Mouse (Mus musculus): ENCODE results near the gene Nrxn2. TPM values are rescaled to one million over a fixed set of nuclear protein-coding genes. Genes with fewer than 3 reads are reported as not detected.

The Nrxn2 gene
- polyA plus RNA-seq, 1 experiment from 2014 or later = 5.0 TPM

- no peak overlapping the region for H3K4me2 ChIP-seq (ENCODE audit: low read depth, low read length)
- no peaks in the 10 kb centered on the region for H3K27me3 ChIP-seq (ENCODE audit: control insufficient read depth, insufficient read depth, low read length)
- H3K9me3 ChIP-seq (replicated peaks; ENCODE audit: control insufficient read depth, low read length) = no peaks in the 10 kb centered on the region
- H3K9ac ChIP-seq (replicated peaks; ENCODE audit: low read length) = no peak overlapping the region
- WGBS = 61% methylated on average over 4 of the region's 4 CpGs
- H3K36me3 ChIP-seq (replicated peaks; ENCODE audit: control insufficient read depth, insufficient read depth, low read depth, low read length) = no peaks in the 10 kb centered on the region
- H3K4me1 ChIP-seq (ENCODE audit: control insufficient read depth, insufficient read depth, low read length) = no peaks in the 10 kb centered on the region
- DNase-seq (ENCODE audit: low spot score) (no peak), ATAC-seq (replicated peaks; ENCODE audit: insufficient number of reproducible peaks, low FRiP score, low TSS enrichment, low read depth) (no peak)
- H3K4me3 ChIP-seq (ENCODE audit: low read depth, low read length) = no peak overlapping the region
- H3K27ac ChIP-seq (replicated peaks; ENCODE audit: low read depth, low read length) = no peak overlapping the region
Measured at GRCm38 (mm10) chr19:6559576-6559975, 141.0 kb downstream of the Nrxn2 start.

- Histone ChIP-seq H3K27ac (replicated peaks; ENCODE audit: low read depth, low read length) (no peak overlapping the region), H3K9ac (replicated peaks; ENCODE audit: low read length) (no peak overlapping the region), H3K4me1 (ENCODE audit: control insufficient read depth, insufficient read depth, low read length) (no peaks in the 10 kb centered on the region), H3K4me3 (ENCODE audit: low read depth, low read length) (no peak overlapping the region), H3K27me3 (ENCODE audit: control insufficient read depth, insufficient read depth, low read length) (no peaks in the 10 kb centered on the region), H3K4me2 (ENCODE audit: low read depth, low read length) (no peak overlapping the region), H3K9me3 (replicated peaks; ENCODE audit: control insufficient read depth, low read length) (no peaks in the 10 kb centered on the region), H3K36me3 (replicated peaks; ENCODE audit: control insufficient read depth, insufficient read depth, low read depth, low read length) (no peaks in the 10 kb centered on the region)
- WGBS = 80% methylated on average over 7 of the region's 7 CpGs
- ATAC-seq (replicated peaks; ENCODE audit: insufficient number of reproducible peaks, low FRiP score, low TSS enrichment, low read depth) (no peak), DNase-seq (ENCODE audit: low spot score) (no peak)
Measured at GRCm38 (mm10) chr19:6560246-6560815, 141.8 kb downstream of the Nrxn2 start.

- DNase-seq (ENCODE audit: low spot score) = no peak
- no peak overlapping the region for H3K4me2 ChIP-seq (ENCODE audit: low read depth, low read length)
- 92% methylated on average over 6 of the region's 6 CpGs for WGBS
Measured at GRCm38 (mm10) chr19:6565136-6565535, 146.6 kb downstream of the Nrxn2 start.

GRCm38 (mm10) chr19:6566450-6566849, 147.9 kb downstream of the Nrxn2 start:
- Histone ChIP-seq H3K36me3 (replicated peaks; ENCODE audit: control insufficient read depth, insufficient read depth, low read depth, low read length) (no peaks in the 10 kb centered on the region), H3K27ac (replicated peaks; ENCODE audit: low read depth, low read length) (no peak overlapping the region), H3K4me3 (ENCODE audit: low read depth, low read length) (no peak overlapping the region), H3K9me3 (replicated peaks; ENCODE audit: control insufficient read depth, low read length) (no peaks in the 10 kb centered on the region), H3K4me2 (ENCODE audit: low read depth, low read length) (no peak overlapping the region), H3K9ac (replicated peaks; ENCODE audit: low read length) (no peak overlapping the region), H3K4me1 (ENCODE audit: control insufficient read depth, insufficient read depth, low read length) (no peaks in the 10 kb centered on the region), H3K27me3 (ENCODE audit: control insufficient read depth, insufficient read depth, low read length) (no peaks in the 10 kb centered on the region)
- no peak for DNase-seq (ENCODE audit: low spot score)
- 89% methylated on average over 2 of the region's 2 CpGs for WGBS
- no peak for ATAC-seq (replicated peaks; ENCODE audit: insufficient number of reproducible peaks, low FRiP score, low TSS enrichment, low read depth)

More at GRCm38 (mm10) chr19:6565136-6565535, 146.6 kb downstream of the Nrxn2 start:
- Histone ChIP-seq H3K9me3 (replicated peaks; ENCODE audit: control insufficient read depth, low read length) (no peaks in the 10 kb centered on the region), H3K4me1 (ENCODE audit: control insufficient read depth, insufficient read depth, low read length) (no peaks in the 10 kb centered on the region), H3K4me3 (ENCODE audit: low read depth, low read length) (no peak overlapping the region), H3K27me3 (ENCODE audit: control insufficient read depth, insufficient read depth, low read length) (no peaks in the 10 kb centered on the region), H3K36me3 (replicated peaks; ENCODE audit: control insufficient read depth, insufficient read depth, low read depth, low read length) (no peaks in the 10 kb centered on the region), H3K27ac (replicated peaks; ENCODE audit: low read depth, low read length) (no peak overlapping the region), H3K9ac (replicated peaks; ENCODE audit: low read length) (no peak overlapping the region)
- ATAC-seq (replicated peaks; ENCODE audit: insufficient number of reproducible peaks, low FRiP score, low TSS enrichment, low read depth) = no peak

GRCm38 (mm10) chr19:6569021-6569420, 150.5 kb downstream of the Nrxn2 start:
- H3K27me3 ChIP-seq (ENCODE audit: control insufficient read depth, insufficient read depth, low read length) = no peaks in the 10 kb centered on the region; the same call in 1 of the 2 replicates
- H3K36me3 ChIP-seq (replicated peaks; ENCODE audit: control insufficient read depth, insufficient read depth, low read depth, low read length) = no peaks in the 10 kb centered on the region
- H3K27ac ChIP-seq (replicated peaks; ENCODE audit: low read depth, low read length) = no peak overlapping the region
- H3K9ac ChIP-seq (replicated peaks; ENCODE audit: low read length) = no peak overlapping the region
- H3K4me3 ChIP-seq (ENCODE audit: low read depth, low read length) = no peak overlapping the region
- H3K9me3 ChIP-seq (replicated peaks; ENCODE audit: control insufficient read depth, low read length) = no peaks in the 10 kb centered on the region
- 77% methylated on average over 5 of the region's 5 CpGs for WGBS
- no peak overlapping the region for H3K4me2 ChIP-seq (ENCODE audit: low read depth, low read length)
- DNase-seq (ENCODE audit: low spot score) = no peak
- no peaks in the 10 kb centered on the region for H3K4me1 ChIP-seq (ENCODE audit: control insufficient read depth, insufficient read depth, low read length)
- ATAC-seq (replicated peaks; ENCODE audit: insufficient number of reproducible peaks, low FRiP score, low TSS enrichment, low read depth) = no peak

GRCm38 (mm10) chr19:6569561-6569960, 151.0 kb downstream of the Nrxn2 start:
- no peaks in the 10 kb centered on the region for H3K9me3 ChIP-seq (replicated peaks; ENCODE audit: control insufficient read depth, low read length)
- no peak overlapping the region for H3K4me2 ChIP-seq (ENCODE audit: low read depth, low read length)
- ATAC-seq (replicated peaks; ENCODE audit: insufficient number of reproducible peaks, low FRiP score, low TSS enrichment, low read depth) (no peak), DNase-seq (ENCODE audit: low spot score) (no peak)
- no peaks in the 10 kb centered on the region for H3K4me1 ChIP-seq (ENCODE audit: control insufficient read depth, insufficient read depth, low read length)
- H3K9ac ChIP-seq (replicated peaks; ENCODE audit: low read length) = no peak overlapping the region
- no peak overlapping the region for H3K4me3 ChIP-seq (ENCODE audit: low read depth, low read length)
- no peak overlapping the region for H3K27ac ChIP-seq (replicated peaks; ENCODE audit: low read depth, low read length)
- no peaks in the 10 kb centered on the region for H3K36me3 ChIP-seq (replicated peaks; ENCODE audit: control insufficient read depth, insufficient read depth, low read depth, low read length)
- 39% methylated on average over 5 of the region's 5 CpGs for WGBS
- H3K27me3 ChIP-seq (ENCODE audit: control insufficient read depth, insufficient read depth, low read length) = no peaks in the 10 kb centered on the region; the same call in 1 of the 2 replicates

- H3K9me3 ChIP-seq (replicated peaks; ENCODE audit: control insufficient read depth, low read length) = no peaks in the 10 kb centered on the region
- H3K9ac ChIP-seq (replicated peaks; ENCODE audit: low read length) = no peak overlapping the region
- no peaks in the 10 kb centered on the region; the same call in 1 of the 2 replicates for H3K27me3 ChIP-seq (ENCODE audit: control insufficient read depth, insufficient read depth, low read length)
- WGBS = 79% methylated on average over 5 of the region's 5 CpGs
- H3K4me1 ChIP-seq (ENCODE audit: control insufficient read depth, insufficient read depth, low read length) = no peaks in the 10 kb centered on the region
- H3K36me3 ChIP-seq (replicated peaks; ENCODE audit: control insufficient read depth, insufficient read depth, low read depth, low read length) = no peaks in the 10 kb centered on the region
- H3K4me3 ChIP-seq (ENCODE audit: low read depth, low read length) = no peak overlapping the region
- H3K4me2 ChIP-seq (ENCODE audit: low read depth, low read length) = no peak overlapping the region
- ATAC-seq (replicated peaks; ENCODE audit: insufficient number of reproducible peaks, low FRiP score, low TSS enrichment, low read depth) = no peak
- DNase-seq (ENCODE audit: low spot score) = no peak
- H3K27ac ChIP-seq (replicated peaks; ENCODE audit: low read depth, low read length) = no peak overlapping the region
Measured at GRCm38 (mm10) chr19:6571476-6571875, 152.9 kb downstream of the Nrxn2 start.

GRCm38 (mm10) chr19:6572001-6572400, 153.5 kb downstream of the Nrxn2 start:
- ATAC-seq (replicated peaks; ENCODE audit: insufficient number of reproducible peaks, low FRiP score, low TSS enrichment, low read depth) (no peak), DNase-seq (ENCODE audit: low spot score) (no peak)
- peaks cover 3% of the 10 kb centered on the region; the same call in 1 of the 2 replicates for H3K4me1 ChIP-seq (ENCODE audit: control insufficient read depth, insufficient read depth, low read length)
- no peak overlapping the region for H3K4me3 ChIP-seq (ENCODE audit: low read depth, low read length)
- H3K4me2 ChIP-seq (ENCODE audit: low read depth, low read length) = no peak overlapping the region
- H3K9ac ChIP-seq (replicated peaks; ENCODE audit: low read length) = no peak overlapping the region
- H3K27ac ChIP-seq (replicated peaks; ENCODE audit: low read depth, low read length) = no peak overlapping the region
- no peaks in the 10 kb centered on the region for H3K36me3 ChIP-seq (replicated peaks; ENCODE audit: control insufficient read depth, insufficient read depth, low read depth, low read length)
- no peaks in the 10 kb centered on the region; the same call in 1 of the 2 replicates for H3K27me3 ChIP-seq (ENCODE audit: control insufficient read depth, insufficient read depth, low read length)
- 50% methylated on average over 4 of the region's 4 CpGs for WGBS
- no peaks in the 10 kb centered on the region for H3K9me3 ChIP-seq (replicated peaks; ENCODE audit: control insufficient read depth, low read length)

Measured in embryonic facial prominence, embryonic 11.5 days (tissue).